Mouse (Mus musculus) embryonic facial prominence, embryonic 15.5 days (tissue): Measurements from ENCODE around the gene Eef1a2. TPM values are rescaled to one million over a fixed set of nuclear protein-coding genes. Genes with fewer than 3 reads are reported as not detected.

Experiments used
- ATAC-seq: fragments of 200-750 bp; cut with Nextera tagmentation; 2 replicates; pipeline ENCODE4 v1.8.0; 2017; ENCODE audit warnings: low read depth, moderate TSS enrichment; ENCODE audit not compliant: insufficient number of reproducible peaks, low FRiP score, low TSS enrichment
- H3K27ac ChIP-seq: fragments of 300-500 bp; sonication (generic); replicated peaks from 2 replicates; pipeline ENCODE4 v1.5.1; 2015; ENCODE audit warnings: mild to moderate bottlenecking, inconsistent platforms
- H3K27me3 ChIP-seq: fragments of 300-500 bp; sonication (generic); 2 replicates; pipeline ENCODE4 v1.6.1; 2015; ENCODE audit warnings: inconsistent platforms
- H3K36me3 ChIP-seq: fragments of 300-500 bp; sonication (generic); 2 replicates; pipeline ENCODE4 v1.6.1; 2015; ENCODE audit warnings: mild to moderate bottlenecking, inconsistent platforms
- H3K4me1 ChIP-seq: fragments of 300-500 bp; sonication (generic); 2 replicates; pipeline ENCODE4 v1.6.1; 2015; ENCODE audit warnings: inconsistent platforms
- H3K4me2 ChIP-seq: fragments of 300-500 bp; sonication (generic); replicated peaks from 2 replicates; pipeline ENCODE4 v1.6.1; 2015; ENCODE audit warnings: mild to moderate bottlenecking, inconsistent platforms
- H3K4me3 ChIP-seq: fragments of 300-500 bp; sonication (generic); replicated peaks from 2 replicates; pipeline ENCODE4 v1.5.1; 2015; ENCODE audit warnings: mild to moderate bottlenecking, inconsistent platforms
- H3K9ac ChIP-seq: fragments of 300-500 bp; sonication (generic); 2 replicates; pipeline ENCODE4 v1.6.1; 2015; ENCODE audit warnings: inconsistent platforms
- H3K9me3 ChIP-seq: fragments of 300-500 bp; sonication (generic); replicated peaks from 2 replicates; pipeline ENCODE4 v1.6.1; 2016; ENCODE audit warnings: inconsistent platforms
- WGBS: fragments of 180-500 bp; shearing (Covaris S2); methylation state at CpG from one replicate; pipeline ENCODE4 v1.1.7; 2015; 5-methylcytosine and 5-hydroxymethylcytosine counted together
- polyA plus RNA-seq: library from polyadenylated mRNA; unstranded; fragments of >200 nt; fragmentation: Nextera tagmentation; extraction: Ambion mirVana; gene quantifications from 2 replicates; pipeline ENCODE4 v1.2.1, GENCODE M21; 2015

Gene Eef1a2
- polyA plus RNA-seq, 1 experiment from 2014 or later, result 0.25 TPM

GRCm38 (mm10) chr2:181188681-181189080 is 31.9 kb upstream of the Eef1a2 start:
- Histone ChIP-seq H3K4me3 (no peak overlapping the region), H3K27ac (peak overlapping the region; percentile 39; the same call in 1 of the 2 replicates), H3K9ac (no peak overlapping the region), H3K4me1 (peaks cover 12% of the 10 kb centered on the region), H3K4me2 (peak overlapping the region; percentile 83), H3K27me3 (no peaks in the 10 kb centered on the region), H3K9me3 (no peaks in the 10 kb centered on the region), H3K36me3 (no peaks in the 10 kb centered on the region)
- ATAC-seq, result no peak
- 27% methylated on average over 2 of the region's 2 CpGs for WGBS

GRCm38 (mm10) chr2:181187121-181188000 is 30.5 kb upstream of the Eef1a2 start, which contains the start of gene Ppdpf:
Gene Ppdpf (plus strand): TSS chr2:181187247.
- Histone ChIP-seq H3K9me3 (no peaks in the 10 kb centered on the region), H3K4me3 (peak within 1 kb of the TSS; percentile 79), H3K27ac (peak within 1 kb of the TSS; percentile 94), H3K27me3 (no peaks in the 10 kb centered on the region), H3K36me3 (no peaks in the 10 kb centered on the region), H3K9ac (peak within 1 kb of the TSS; percentile 88), H3K4me2 (peak within 1 kb of the TSS; percentile 83), H3K4me1 (peaks cover 12% of the 10 kb centered on the region)
- peak; percentile 96 for ATAC-seq
- WGBS, result under 1% methylated on average over 64 of the region's 64 CpGs

GRCm38 (mm10) chr2:181186635-181187034 is 29.8 kb upstream of the Eef1a2 start:
- WGBS, result under 1% methylated on average over 14 of the region's 14 CpGs
- Histone ChIP-seq H3K9me3 (no peaks in the 10 kb centered on the region), H3K36me3 (no peaks in the 10 kb centered on the region), H3K4me1 (peaks cover 12% of the 10 kb centered on the region), H3K9ac (peak overlapping the region; percentile 88; the same call in 1 of the 2 replicates), H3K27me3 (no peaks in the 10 kb centered on the region), H3K4me2 (peak overlapping the region; percentile 83), H3K27ac (peak overlapping the region; percentile 94), H3K4me3 (peak overlapping the region; percentile 79)
- ATAC-seq, result peak; percentile 82

- H3K27me3 ChIP-seq, result no peaks in the 10 kb centered on the region
- no peak overlapping the region for H3K4me2 ChIP-seq
- no peaks in the 10 kb centered on the region for H3K9me3 ChIP-seq
- whole genome bisulfite sequencing, result 81% methylated on average over 6 of the region's 6 CpGs
- no peaks in the 10 kb centered on the region for H3K4me1 ChIP-seq
- H3K9ac ChIP-seq, result no peak overlapping the region
- H3K36me3 ChIP-seq, result no peaks in the 10 kb centered on the region
- no peak for ATAC-seq
- no peak overlapping the region for H3K4me3 ChIP-seq
- H3K27ac ChIP-seq, result no peak overlapping the region
These were observed 24.1 kb upstream of the Eef1a2 start for GRCm38 (mm10) chr2:181180898-181181297.

GRCm38 (mm10) chr2:181178471-181178870 is 21.7 kb upstream of the Eef1a2 start:
- no peaks in the 10 kb centered on the region for H3K4me1 ChIP-seq
- H3K36me3 ChIP-seq, result no peaks in the 10 kb centered on the region
- whole genome bisulfite sequencing, result 76% methylated on average over 5 of the region's 5 CpGs
- no peak overlapping the region for H3K9ac ChIP-seq
- no peak overlapping the region for H3K4me3 ChIP-seq
- no peaks in the 10 kb centered on the region for H3K9me3 ChIP-seq
- no peaks in the 10 kb centered on the region for H3K27me3 ChIP-seq
- H3K27ac ChIP-seq, result no peak overlapping the region
- H3K4me2 ChIP-seq, result no peak overlapping the region
- no peak for ATAC-seq

- ATAC-seq, result no peak
- Histone ChIP-seq H3K9ac (no peak overlapping the region), H3K27ac (no peak overlapping the region), H3K36me3 (no peaks in the 10 kb centered on the region), H3K9me3 (no peaks in the 10 kb centered on the region), H3K4me1 (no peaks in the 10 kb centered on the region), H3K27me3 (no peaks in the 10 kb centered on the region), H3K4me2 (no peak overlapping the region), H3K4me3 (no peak overlapping the region)
- WGBS, result 76% methylated on average over 3 of the region's 3 CpGs
These were observed 21.2 kb upstream of the Eef1a2 start for GRCm38 (mm10) chr2:181178015-181178414.

- WGBS, result 81% methylated on average over 3 of the region's 3 CpGs
- Histone ChIP-seq H3K4me3 (no peak overlapping the region), H3K27me3 (no peaks in the 10 kb centered on the region), H3K36me3 (no peaks in the 10 kb centered on the region), H3K9ac (no peak overlapping the region), H3K4me2 (no peak overlapping the region), H3K27ac (no peak overlapping the region), H3K9me3 (no peaks in the 10 kb centered on the region), H3K4me1 (no peaks in the 10 kb centered on the region)
- no peak for ATAC-seq
These were observed 17.8 kb upstream of the Eef1a2 start for GRCm38 (mm10) chr2:181174646-181175045.

GRCm38 (mm10) chr2:181166469-181166868 is 9.7 kb upstream of the Eef1a2 start:
- no peaks in the 10 kb centered on the region for H3K27me3 ChIP-seq
- no peak overlapping the region for H3K9ac ChIP-seq
- no peak overlapping the region for H3K4me2 ChIP-seq
- no peaks in the 10 kb centered on the region for H3K9me3 ChIP-seq
- no peak for ATAC-seq
- H3K27ac ChIP-seq, result no peak overlapping the region
- H3K4me3 ChIP-seq, result no peak overlapping the region
- no peaks in the 10 kb centered on the region for H3K4me1 ChIP-seq
- H3K36me3 ChIP-seq, result no peaks in the 10 kb centered on the region
- WGBS, result 70% methylated on average over 5 of the region's 5 CpGs

GRCm38 (mm10) chr2:181160821-181161220 is 4.0 kb upstream of the Eef1a2 start:
- 51% methylated on average over 4 of the region's 4 CpGs for WGBS

GRCm38 (mm10) chr2:181159771-181160170 is 3.0 kb upstream of the Eef1a2 start:
- H3K4me2 ChIP-seq, result no peak overlapping the region
- peaks cover 37% of the 10 kb centered on the region for H3K27me3 ChIP-seq
- peak; percentile 34; the same call in 1 of the 2 replicates for ATAC-seq
- WGBS, result 4% methylated on average over 2 of the region's 2 CpGs
- H3K4me3 ChIP-seq, result no peak overlapping the region
- H3K4me1 ChIP-seq, result 0 out of 2 replicates have a peak, but pooled peaks cover 5% of the 10 kb centered on the region
- H3K9me3 ChIP-seq, result no peaks in the 10 kb centered on the region
- H3K27ac ChIP-seq, result no peak overlapping the region
- H3K9ac ChIP-seq, result no peak overlapping the region
- no peaks in the 10 kb centered on the region for H3K36me3 ChIP-seq

More at GRCm38 (mm10) chr2:181160821-181161220, 4.0 kb upstream of the Eef1a2 start:
- no peak overlapping the region for H3K4me2 ChIP-seq
- no peak overlapping the region for H3K4me3 ChIP-seq
- H3K36me3 ChIP-seq, result no peaks in the 10 kb centered on the region
- H3K9ac ChIP-seq, result no peak overlapping the region
- H3K9me3 ChIP-seq, result no peaks in the 10 kb centered on the region
- H3K4me1 ChIP-seq, result 0 out of 2 replicates have a peak, but pooled peaks cover 5% of the 10 kb centered on the region
- ATAC-seq, result no peak
- peaks cover 27% of the 10 kb centered on the region for H3K27me3 ChIP-seq
- no peak overlapping the region for H3K27ac ChIP-seq

- 49% methylated on average over 7 of the region's 7 CpGs for whole genome bisulfite sequencing
- H3K9me3 ChIP-seq, result no peaks in the 10 kb centered on the region
- H3K27me3 ChIP-seq, result peaks cover 44% of the 10 kb centered on the region
- no peak overlapping the region for H3K4me2 ChIP-seq
- 0 out of 2 replicates have a peak, but pooled peaks cover 5% of the 10 kb centered on the region for H3K4me1 ChIP-seq
- H3K9ac ChIP-seq, result no peak overlapping the region
- no peak overlapping the region for H3K4me3 ChIP-seq
- no peaks in the 10 kb centered on the region for H3K36me3 ChIP-seq
- ATAC-seq, result no peak
- no peak overlapping the region for H3K27ac ChIP-seq
These were observed 2.3 kb upstream of the Eef1a2 start for GRCm38 (mm10) chr2:181159091-181159514.
